Mouse (Mus musculus) urinary bladder, postnatal 36 days (tissue): ENCODE results near the gene Rabl3.

Experiments
- DNase-seq, 2 experiments: peaks; one replicate each; pipeline ENCODE4 v3.0.0; 2022; ENCODE audit warnings: low spot score in 2 of 2, mixed read lengths in 1 of 2

Gene Rabl3

DNA sequence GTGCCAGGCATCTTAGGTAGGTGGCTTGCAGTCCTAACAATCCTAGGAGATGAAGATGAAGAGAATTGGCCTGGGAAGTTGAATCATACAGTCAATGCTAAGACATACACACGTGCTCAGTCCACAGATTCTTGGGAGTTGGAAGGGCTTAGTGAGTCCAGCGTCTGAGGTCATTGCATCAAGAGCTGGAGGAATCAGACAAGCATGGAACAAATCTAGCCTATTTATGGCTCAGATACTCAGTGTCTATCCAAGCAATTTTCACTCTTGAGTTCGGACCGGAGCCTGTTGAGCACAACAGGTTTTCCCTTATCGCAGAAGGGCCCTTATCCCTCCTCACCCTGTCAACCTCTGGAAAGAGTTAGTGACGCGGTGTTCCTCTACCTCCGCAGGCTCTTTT lies 51.9 kb downstream of the Rabl3 start:
- no peak for DNase-seq

DNA sequence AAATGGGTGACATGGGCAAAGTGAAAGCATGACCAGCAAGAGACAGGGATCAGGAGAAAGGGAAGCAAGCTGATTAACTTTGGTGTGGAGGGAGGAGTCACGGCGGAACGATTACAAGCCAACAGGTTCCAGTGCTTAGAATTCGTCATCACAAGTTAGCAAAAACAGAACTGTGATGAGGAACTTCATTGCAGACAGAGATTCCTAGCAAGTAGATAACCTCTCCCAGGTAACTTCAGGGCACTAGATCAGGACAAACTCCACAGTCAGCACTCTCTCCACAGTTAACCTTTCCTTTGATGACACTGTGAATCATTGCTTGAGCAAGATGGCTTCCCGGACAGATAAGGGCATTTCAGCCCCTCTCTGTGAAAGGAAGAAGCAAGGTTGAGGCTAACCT lies 57.7 kb downstream of the Rabl3 start:
- no peak for DNase-seq

DNA sequence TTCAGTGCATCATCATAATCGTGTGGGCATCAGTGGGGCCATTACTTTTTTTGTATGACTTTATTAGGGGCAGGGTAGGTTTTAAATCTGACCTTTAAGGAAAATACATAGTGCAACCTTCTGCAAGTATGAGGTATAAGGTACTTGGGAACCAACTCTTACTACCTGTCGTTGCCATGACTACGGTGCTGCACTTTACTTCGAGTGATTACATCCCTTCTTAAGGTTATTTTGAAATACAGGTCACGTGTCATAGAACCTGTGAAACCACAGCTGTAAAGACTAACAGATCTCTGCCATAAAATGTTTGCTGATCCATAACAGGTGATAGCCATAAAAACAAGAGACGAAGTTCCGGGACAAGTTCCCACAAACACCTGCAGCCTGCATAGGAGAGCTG lies 58.8 kb downstream of the Rabl3 start:
- no peak for DNase-seq

DNA sequence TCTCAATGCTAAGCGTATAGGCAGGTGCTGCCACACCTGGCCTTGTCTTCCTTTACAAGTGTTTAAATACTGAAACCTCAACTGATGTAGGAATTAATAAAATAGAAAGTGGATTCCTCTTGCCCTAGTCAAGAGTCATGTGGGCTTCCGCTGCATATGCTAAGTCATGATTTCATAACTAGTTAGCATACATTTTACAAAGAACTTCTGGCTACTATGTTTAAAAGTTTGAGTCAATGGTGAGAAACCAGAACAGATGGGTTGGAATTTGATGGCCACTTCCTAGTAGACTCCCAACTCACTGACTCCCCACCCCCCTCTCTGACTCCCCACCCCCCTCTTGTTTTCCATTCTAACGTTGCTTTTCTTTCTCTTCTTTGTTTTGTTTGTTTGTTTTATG lies 59.6 kb downstream of the Rabl3 start:
- no peak for DNase-seq

DNA sequence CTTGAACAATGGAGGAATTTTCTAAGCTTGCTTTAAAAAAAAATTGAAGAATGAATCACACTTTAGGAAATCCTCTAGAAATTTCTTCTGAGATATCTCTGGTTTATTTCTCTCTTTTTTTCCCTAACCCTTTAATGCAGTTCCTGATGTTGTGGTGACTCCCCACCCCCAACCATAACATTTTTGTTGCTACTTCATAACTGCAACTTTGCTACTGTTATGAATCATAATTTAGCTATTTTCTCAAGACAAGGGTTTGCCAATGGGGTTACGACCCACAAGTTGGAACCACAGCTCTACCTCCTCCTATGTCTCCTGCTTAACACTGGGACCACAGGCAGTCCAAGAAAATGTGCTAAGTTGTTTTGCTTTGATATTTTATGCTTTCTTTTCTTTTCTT lies 63.7 kb downstream of the Rabl3 start:
- DNase-seq: no peak

DNA sequence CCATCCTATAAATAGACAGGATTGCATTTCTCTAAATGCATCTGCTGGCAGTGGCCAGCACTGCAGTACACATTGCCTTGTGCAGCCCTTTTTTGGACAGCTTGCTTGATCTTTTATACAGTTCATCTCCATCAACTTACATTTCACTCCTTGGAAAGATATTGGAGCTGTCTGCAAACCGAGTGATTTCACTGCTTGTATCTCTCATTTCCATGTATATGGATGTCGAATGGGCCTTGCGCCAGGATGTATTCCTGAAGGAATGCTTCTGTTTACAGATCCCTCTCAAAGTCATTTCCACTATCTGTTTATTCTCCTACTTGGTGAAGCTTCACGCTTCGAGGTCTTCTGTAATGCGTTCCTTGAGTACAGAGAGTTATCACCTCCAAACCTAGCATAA lies 64.6 kb downstream of the Rabl3 start:
- DNase-seq: no peak

DNA sequence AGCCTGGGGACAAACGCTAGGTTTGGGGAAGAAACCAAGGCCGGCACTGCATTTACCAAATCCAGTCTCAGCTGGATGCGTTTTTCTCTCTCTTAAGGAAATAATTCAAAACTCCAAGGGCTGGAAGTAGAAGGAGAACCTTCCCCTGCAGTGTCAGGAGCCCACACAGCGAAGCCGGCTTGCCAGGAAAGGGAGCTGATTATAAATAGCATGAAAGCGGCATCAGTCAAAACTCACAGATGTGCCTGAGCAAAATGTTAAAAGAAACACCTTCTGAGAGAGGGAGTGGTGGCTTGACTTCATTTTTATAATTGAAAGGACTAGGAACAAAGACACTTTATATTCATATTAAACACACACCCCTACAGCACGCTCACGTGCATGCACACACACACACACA lies 70.6 kb downstream of the Rabl3 start:
- DNase-seq: no peak

DNA sequence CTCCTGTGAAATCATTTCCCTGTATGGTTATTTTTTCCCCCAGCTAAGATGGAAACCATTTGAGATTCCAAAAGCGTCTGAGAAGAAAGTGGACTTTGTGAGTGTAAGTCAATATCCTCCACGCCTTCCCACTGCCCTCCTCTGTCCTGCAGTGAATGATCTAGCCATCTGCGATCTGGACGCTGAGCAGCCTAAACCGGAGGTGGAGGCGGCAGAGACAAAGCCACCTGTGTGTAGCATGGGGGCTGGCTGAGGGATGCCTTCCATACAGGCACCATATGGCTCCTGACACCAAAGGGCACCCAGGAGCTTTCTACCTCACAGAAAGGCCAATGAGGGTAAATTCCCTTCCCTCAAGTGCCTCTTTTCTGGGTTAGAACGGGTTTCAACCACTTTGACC lies 71.4 kb downstream of the Rabl3 start:
- no peak for DNase-seq

DNA sequence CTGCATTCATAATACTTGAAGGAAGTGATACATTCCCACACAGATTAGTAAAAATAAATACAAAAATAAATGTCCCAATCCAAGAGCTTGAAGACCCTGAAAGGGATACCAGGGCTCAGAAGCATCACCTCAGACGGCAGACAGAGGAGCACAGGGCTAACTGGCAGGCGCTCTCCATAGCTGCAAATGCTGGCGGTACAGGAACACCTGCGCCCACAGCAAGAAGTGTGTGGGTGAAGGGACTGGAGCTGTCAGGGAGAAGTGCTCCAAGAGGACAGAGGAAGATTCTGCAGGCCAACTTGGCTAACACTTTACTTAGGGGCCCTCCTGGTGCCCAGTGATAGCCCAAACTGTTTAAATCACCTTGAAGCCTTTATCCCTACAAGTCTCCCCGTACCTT lies 72.3 kb downstream of the Rabl3 start:
- DNase-seq: no peak

DNA sequence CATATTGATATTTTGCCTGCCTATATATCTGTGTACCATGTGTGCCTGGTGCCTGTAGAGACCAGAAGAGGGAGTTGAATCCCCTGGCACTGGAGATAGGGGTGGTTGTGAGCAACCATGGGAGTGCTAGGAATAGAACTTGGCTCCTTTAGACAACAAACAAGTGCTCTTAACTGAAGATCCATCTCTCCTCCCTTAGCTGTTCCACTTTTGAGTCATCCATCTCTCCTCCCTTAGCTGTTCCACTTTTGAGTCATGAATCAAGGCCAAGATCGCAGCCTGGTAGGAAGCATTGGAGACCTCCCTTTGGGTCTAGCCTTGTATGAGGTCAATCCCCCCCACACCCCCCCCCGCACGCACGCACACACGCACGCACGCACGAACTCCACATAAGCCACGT lies 74.9 kb downstream of the Rabl3 start:
- DNase-seq: no peak

DNA sequence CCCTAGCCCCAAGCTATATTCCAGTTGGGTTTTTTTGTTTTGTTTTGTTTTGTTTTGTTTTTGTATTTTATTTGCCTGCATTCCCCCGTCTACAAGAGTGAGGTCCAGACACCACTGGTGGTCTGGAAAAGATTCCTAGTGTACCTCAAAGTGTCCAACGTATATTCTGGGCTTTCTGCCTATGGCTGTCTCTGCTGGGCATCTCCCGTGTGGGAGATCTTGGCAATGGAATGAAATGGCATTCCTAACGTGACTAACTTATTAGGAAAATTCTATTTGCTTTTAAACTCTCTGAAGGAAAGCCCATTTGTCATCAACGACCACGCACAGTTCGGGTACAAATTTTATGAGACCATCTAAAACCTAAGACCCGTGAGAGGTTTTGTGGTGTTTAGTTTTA lies 75.7 kb downstream of the Rabl3 start:
- no peak for DNase-seq

DNA sequence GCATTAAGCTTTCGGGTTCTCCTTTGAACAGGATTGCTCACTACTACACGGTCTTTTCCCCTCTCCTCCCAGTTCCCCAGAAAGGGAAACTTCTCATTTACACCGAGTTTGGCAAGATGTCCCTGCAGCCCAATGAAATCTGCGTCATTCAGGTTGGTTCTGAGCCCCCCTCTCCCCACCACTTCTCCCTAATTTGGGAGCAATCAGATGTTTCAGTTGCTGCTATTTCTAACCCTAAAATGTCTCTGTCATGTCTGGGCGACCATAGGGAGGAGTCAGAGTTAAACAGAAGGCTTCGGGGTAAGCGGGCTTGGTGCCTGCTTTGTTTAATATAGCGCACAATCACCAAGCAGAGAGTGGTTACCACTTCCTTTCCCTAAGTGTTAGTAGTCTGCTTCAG lies 76.4 kb downstream of the Rabl3 start:
- DNase-seq: no peak

DNA sequence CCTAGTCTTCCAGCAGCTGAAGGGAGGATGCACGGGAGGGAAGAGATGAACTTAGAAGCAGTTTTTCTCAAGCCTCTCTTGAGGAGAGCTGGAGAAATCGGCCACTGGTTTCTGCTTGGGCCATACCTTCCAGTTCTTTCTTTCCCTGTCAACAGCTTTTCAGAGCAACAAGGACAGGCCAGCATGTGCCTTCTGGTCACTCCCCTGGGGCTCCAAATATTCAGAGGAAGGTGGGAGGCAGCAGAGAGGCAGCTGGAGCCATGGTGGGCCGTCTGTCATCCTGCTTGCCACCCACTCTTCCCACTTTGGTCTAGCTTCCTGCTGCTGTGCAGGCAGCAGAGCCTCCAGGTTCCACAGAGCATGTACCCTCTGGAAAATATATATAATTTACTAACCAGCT lies 78.0 kb downstream of the Rabl3 start:
- no peak for DNase-seq
